Mouse (Mus musculus) small intestine, adult 2 months (tissue): ENCODE measurements around the gene Map4k5.

Source experiments
- CTCF ChIP-seq: fragments of 200-500 bp; IDR thresholded peaks from 2 replicates; pipeline ENCODE4 v1.5.1; 2012; ENCODE audit warnings: low read depth, mild to moderate bottlenecking, control low read depth, inconsistent platforms, low read length, moderate library complexity, mixed read lengths; ENCODE audit not compliant: insufficient replicate concordance, insufficient read length; ENCODE audit errors: extremely low read depth
- POLR2A ChIP-seq: fragments of 200-500 bp; IDR thresholded peaks from 2 replicates; pipeline ENCODE4 v1.6.1; 2012; ENCODE audit warnings: low read depth, mild to moderate bottlenecking, control low read depth, inconsistent platforms, low read length, moderate library complexity

- no peak for TF ChIP-seq CTCF
- TF ChIP-seq POLR2A: no peak
These were observed 46.5 kb downstream of the Map4k5 start for GRCm38 (mm10) chr12:69846499-69846898.
